Mouse (Mus musculus) heart, embryonic 13.5 days (tissue): ENCODE results near the gene Trnau1ap. TPM values are rescaled to one million over a fixed set of nuclear protein-coding genes. Genes with fewer than 3 reads are reported as not detected.

Source experiments
- ATAC-seq: fragments of 200-750 bp; cut with Nextera tagmentation; 2 replicates; pipeline ENCODE4 v1.8.0; 2017; ENCODE audit warnings: moderate TSS enrichment; ENCODE audit not compliant: insufficient number of reproducible peaks, low FRiP score, low TSS enrichment; ENCODE audit errors: extremely low read depth
- H3K27ac ChIP-seq: fragments of 300-500 bp; sonication (generic); replicated peaks from 2 replicates; pipeline ENCODE4 v1.5.1; 2015; ENCODE audit warnings: moderate library complexity, mild to moderate bottlenecking, inconsistent platforms
- H3K27me3 ChIP-seq: fragments of 300-500 bp; sonication (generic); replicated peaks from 2 replicates; pipeline ENCODE4 v1.6.1; 2015; ENCODE audit warnings: mild to moderate bottlenecking, inconsistent platforms
- H3K36me3 ChIP-seq: fragments of 300-500 bp; sonication (generic); 2 replicates; pipeline ENCODE4 v1.6.1; 2015; ENCODE audit warnings: mild to moderate bottlenecking, inconsistent platforms
- H3K4me1 ChIP-seq: fragments of 300-500 bp; sonication (generic); 2 replicates; pipeline ENCODE4 v1.6.1; 2015; ENCODE audit warnings: inconsistent platforms
- H3K4me2 ChIP-seq: fragments of 300-500 bp; sonication (generic); 2 replicates; pipeline ENCODE4 v1.6.1; 2015; ENCODE audit warnings: inconsistent platforms, mild to moderate bottlenecking, moderate library complexity
- H3K4me3 ChIP-seq: fragments of 300-500 bp; sonication (generic); 2 replicates; pipeline ENCODE4 v1.5.1; 2015; ENCODE audit warnings: moderate library complexity, mild to moderate bottlenecking, inconsistent platforms
- H3K9ac ChIP-seq: fragments of 300-500 bp; sonication (generic); 2 replicates; pipeline ENCODE4 v1.6.1; 2015; ENCODE audit warnings: inconsistent platforms, mild to moderate bottlenecking, moderate library complexity
- H3K9me3 ChIP-seq: fragments of 300-500 bp; sonication (generic); 2 replicates; pipeline ENCODE4 v1.6.1; 2016; ENCODE audit warnings: inconsistent platforms
- WGBS: fragments of 180-500 bp; shearing (Covaris S2); methylation state at CpG from one replicate; pipeline ENCODE4 v1.1.7; 2015; ENCODE audit warnings: mixed read lengths; 5-methylcytosine and 5-hydroxymethylcytosine counted together
- polyA plus RNA-seq: library from polyadenylated mRNA; unstranded; fragments of >200 nt; fragmentation: Nextera tagmentation; extraction: Ambion mirVana; gene quantifications from 2 replicates; pipeline ENCODE4 v1.2.1, GENCODE M21; 2015

Gene Trnau1ap
- polyA plus RNA-seq, 1 experiment from 2014 or later = 61.9 TPM

DNA sequence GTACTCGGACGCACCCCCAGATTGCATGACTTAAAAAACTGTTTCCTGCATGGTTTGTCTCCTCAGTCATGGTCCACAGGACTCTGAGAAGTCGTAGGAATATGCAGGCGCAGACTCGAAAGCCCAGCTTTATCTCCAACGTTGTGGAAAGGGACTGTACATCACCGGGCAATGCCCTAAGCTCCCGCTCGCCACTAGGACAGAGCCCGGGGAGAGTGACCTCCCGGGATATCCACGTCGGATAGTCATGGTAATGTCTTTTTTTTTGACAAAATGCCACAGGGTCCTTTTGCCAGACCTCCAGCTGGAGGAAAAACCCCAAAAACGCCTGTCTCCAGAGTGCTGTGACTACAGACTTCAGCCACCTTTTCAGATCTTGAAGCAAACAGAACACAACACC lies 23.4 kb upstream of the Trnau1ap start:
- peaks cover 21% of the 10 kb centered on the region for H3K4me1 ChIP-seq
- H3K36me3 ChIP-seq = peaks cover 44% of the 10 kb centered on the region
- peak overlapping the region; percentile 77 for H3K4me3 ChIP-seq
- no peaks in the 10 kb centered on the region for H3K27me3 ChIP-seq
- no peaks in the 10 kb centered on the region for H3K9me3 ChIP-seq
- peak overlapping the region; percentile 88 for H3K4me2 ChIP-seq
- H3K27ac ChIP-seq = peak overlapping the region; percentile 96
- peak overlapping the region; percentile 93 for H3K9ac ChIP-seq
- under 1% methylated on average over 14 of the region's 14 CpGs for WGBS
- no peak for ATAC-seq

GRCm38 (mm10) chr4:132351401-132351800 lies 22.1 kb upstream of the Trnau1ap start:
- peak overlapping the region; percentile 93 for H3K9ac ChIP-seq
- ATAC-seq = no peak
- peaks cover 32% of the 10 kb centered on the region for H3K36me3 ChIP-seq
- peak overlapping the region; percentile 77 for H3K4me3 ChIP-seq
- 28% methylated on average over 1 of the region's 1 CpGs for WGBS
- peak overlapping the region; percentile 88 for H3K4me2 ChIP-seq
- H3K27ac ChIP-seq = 0 out of 2 replicates have a peak overlapping the region, but pooled peaks have one; percentile 9
- H3K9me3 ChIP-seq = no peaks in the 10 kb centered on the region
- peaks cover 21% of the 10 kb centered on the region for H3K4me1 ChIP-seq
- H3K27me3 ChIP-seq = no peaks in the 10 kb centered on the region

- Histone ChIP-seq H3K9me3 (no peaks in the 10 kb centered on the region), H3K4me1 (peaks cover 23% of the 10 kb centered on the region), H3K36me3 (peaks cover 26% of the 10 kb centered on the region), H3K27ac (0 out of 2 replicates have a peak overlapping the region, but pooled peaks have one; percentile 5), H3K27me3 (no peaks in the 10 kb centered on the region), H3K4me2 (no peak overlapping the region), H3K9ac (no peak overlapping the region), H3K4me3 (no peak overlapping the region)
- ATAC-seq = no peak
- 69% methylated on average over 3 of the region's 3 CpGs for WGBS
Measured at GRCm38 (mm10) chr4:132350854-132351253, 21.5 kb upstream of the Trnau1ap start.

- H3K4me1 ChIP-seq = peaks cover 25% of the 10 kb centered on the region
- no peak overlapping the region for H3K4me2 ChIP-seq
- H3K4me3 ChIP-seq = no peak overlapping the region
- 60% methylated on average over 2 of the region's 2 CpGs for WGBS
- no peaks in the 10 kb centered on the region for H3K9me3 ChIP-seq
- H3K27me3 ChIP-seq = no peaks in the 10 kb centered on the region
- H3K9ac ChIP-seq = no peak overlapping the region
- peaks cover 26% of the 10 kb centered on the region for H3K36me3 ChIP-seq
- H3K27ac ChIP-seq = no peak overlapping the region
- no peak for ATAC-seq
Measured at GRCm38 (mm10) chr4:132350123-132350740, 20.9 kb upstream of the Trnau1ap start.

GRCm38 (mm10) chr4:132349495-132350122 lies 20.3 kb upstream of the Trnau1ap start:
- H3K27ac ChIP-seq = no peak overlapping the region
- no peaks in the 10 kb centered on the region for H3K27me3 ChIP-seq
- H3K4me2 ChIP-seq = no peak overlapping the region
- peaks cover 26% of the 10 kb centered on the region for H3K36me3 ChIP-seq
- H3K9ac ChIP-seq = no peak overlapping the region
- WGBS = 48% methylated on average over 3 of the region's 3 CpGs
- H3K4me1 ChIP-seq = peaks cover 29% of the 10 kb centered on the region
- ATAC-seq = no peak
- H3K4me3 ChIP-seq = no peak overlapping the region
- no peaks in the 10 kb centered on the region for H3K9me3 ChIP-seq

GRCm38 (mm10) chr4:132346661-132347060 lies 17.3 kb upstream of the Trnau1ap start:
- Histone ChIP-seq H3K4me2 (no peak overlapping the region), H3K27me3 (no peaks in the 10 kb centered on the region), H3K4me3 (no peak overlapping the region), H3K4me1 (peaks cover 37% of the 10 kb centered on the region), H3K36me3 (peaks cover 23% of the 10 kb centered on the region), H3K9me3 (no peaks in the 10 kb centered on the region), H3K27ac (0 out of 2 replicates have a peak overlapping the region, but pooled peaks have one; percentile 8), H3K9ac (no peak overlapping the region)
- no peak for ATAC-seq
- 49% methylated on average over 3 of the region's 3 CpGs for WGBS

GRCm38 (mm10) chr4:132346261-132346660 lies 16.9 kb upstream of the Trnau1ap start:
- H3K4me3 ChIP-seq = no peak overlapping the region

DNA sequence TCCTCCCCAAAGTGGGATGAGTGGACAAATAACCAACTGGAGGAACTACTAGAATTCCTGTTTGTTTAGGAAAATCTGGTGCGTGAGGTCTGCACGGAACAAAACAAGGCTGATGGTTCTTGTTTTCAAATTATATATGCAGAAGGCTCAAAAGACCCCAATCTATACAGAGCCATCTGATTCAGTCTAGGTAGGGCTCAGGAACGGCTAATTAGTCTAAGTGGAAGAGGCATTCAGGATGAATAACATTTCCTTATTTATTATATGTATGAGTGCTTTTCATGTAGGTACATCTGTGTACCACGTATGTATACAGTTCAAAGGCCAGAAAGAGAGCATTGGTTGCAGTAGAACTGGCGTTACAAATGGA lies 16.5 kb upstream of the Trnau1ap start:
- 44% methylated on average over 5 of the region's 5 CpGs for WGBS
- peaks cover 14% of the 10 kb centered on the region for H3K36me3 ChIP-seq
- H3K9ac ChIP-seq = peak overlapping the region; percentile 92; the same call in 1 of the 2 replicates
- peaks cover 31% of the 10 kb centered on the region for H3K4me1 ChIP-seq
- peak overlapping the region; percentile 90 for H3K4me3 ChIP-seq
- peak overlapping the region; percentile 98; the same call in 1 of the 2 replicates for H3K4me2 ChIP-seq
- no peak for ATAC-seq
- H3K27me3 ChIP-seq = no peaks in the 10 kb centered on the region
- H3K9me3 ChIP-seq = no peaks in the 10 kb centered on the region
- H3K27ac ChIP-seq = no peak overlapping the region

More at GRCm38 (mm10) chr4:132346261-132346660, 16.9 kb upstream of the Trnau1ap start:
- no peak for ATAC-seq
- Histone ChIP-seq H3K4me1 (peaks cover 36% of the 10 kb centered on the region), H3K4me2 (no peak overlapping the region), H3K36me3 (peaks cover 19% of the 10 kb centered on the region), H3K9me3 (no peaks in the 10 kb centered on the region), H3K27me3 (no peaks in the 10 kb centered on the region), H3K27ac (0 out of 2 replicates have a peak overlapping the region, but pooled peaks have one; percentile 8), H3K9ac (no peak overlapping the region)
- WGBS = 78% methylated on average over 4 of the region's 4 CpGs

GRCm38 (mm10) chr4:132345135-132345842 lies 16.0 kb upstream of the Trnau1ap start:
- H3K4me1 ChIP-seq = peaks cover 31% of the 10 kb centered on the region
- peaks cover 14% of the 10 kb centered on the region for H3K36me3 ChIP-seq
- no peaks in the 10 kb centered on the region for H3K27me3 ChIP-seq
- peak overlapping the region; percentile 90 for H3K4me3 ChIP-seq
- no peaks in the 10 kb centered on the region for H3K9me3 ChIP-seq
- H3K4me2 ChIP-seq = peak overlapping the region; percentile 98
- peak; percentile 83 for ATAC-seq
- H3K9ac ChIP-seq = peak overlapping the region; percentile 92
- under 1% methylated on average over 83 of the region's 83 CpGs for WGBS
- H3K27ac ChIP-seq = peak overlapping the region; percentile 62; the same call in 1 of the 2 replicates

DNA sequence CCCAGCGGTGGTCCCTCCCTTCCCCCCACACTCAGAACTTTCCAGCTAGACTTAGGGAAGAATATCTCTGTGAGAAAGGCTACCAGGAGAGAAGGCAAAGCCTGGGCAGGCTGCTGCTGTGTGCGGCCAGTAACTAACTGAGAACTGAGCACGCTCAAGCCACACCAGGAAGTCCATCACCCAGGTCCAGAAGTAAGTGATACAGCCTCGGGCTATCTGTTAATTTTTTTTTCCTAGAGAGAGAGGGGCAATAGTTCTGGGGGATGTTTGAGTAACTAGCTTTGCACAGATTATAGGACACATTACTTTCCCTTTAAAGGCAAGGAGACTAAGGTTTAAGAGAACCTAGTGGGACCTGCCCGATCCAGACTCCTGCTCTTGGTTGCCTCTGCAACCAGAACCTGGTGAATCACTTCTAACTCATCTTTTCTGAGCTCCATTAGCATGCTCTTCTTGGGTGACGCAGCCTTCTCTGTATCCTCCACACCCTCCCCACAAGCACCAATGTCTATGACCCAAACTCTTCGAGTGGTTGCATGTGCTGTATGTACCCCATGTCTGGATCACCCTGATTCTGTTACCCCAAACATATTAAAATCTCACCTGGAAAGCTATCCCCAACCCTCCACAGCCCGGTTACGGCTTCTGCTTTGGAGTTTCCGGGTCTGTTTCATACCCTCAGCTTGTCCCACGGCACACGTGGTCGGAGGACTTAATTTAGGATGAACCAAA lies 15.2 kb upstream of the Trnau1ap start:
- Histone ChIP-seq H3K36me3 (peaks cover 14% of the 10 kb centered on the region), H3K27ac (no peak overlapping the region), H3K9ac (peak overlapping the region; percentile 92), H3K9me3 (no peaks in the 10 kb centered on the region), H3K4me1 (peaks cover 31% of the 10 kb centered on the region), H3K4me2 (peak overlapping the region; percentile 98), H3K27me3 (no peaks in the 10 kb centered on the region), H3K4me3 (peak overlapping the region; percentile 90)
- 6% methylated on average over 13 of the region's 13 CpGs for WGBS
- no peak for ATAC-seq

- Histone ChIP-seq H3K4me1 (peaks cover 31% of the 10 kb centered on the region), H3K9me3 (no peaks in the 10 kb centered on the region), H3K9ac (no peak overlapping the region), H3K4me3 (no peak overlapping the region), H3K27ac (no peak overlapping the region), H3K4me2 (no peak overlapping the region), H3K27me3 (no peaks in the 10 kb centered on the region), H3K36me3 (peaks cover 42% of the 10 kb centered on the region)
- WGBS = 83% methylated on average over 3 of the region's 3 CpGs
- ATAC-seq = no peak
Measured at GRCm38 (mm10) chr4:132341451-132341850, 12.1 kb upstream of the Trnau1ap start.
